Mouse (Mus musculus) thymus, postnatal 4 days (tissue): Measurements from ENCODE around the gene S100pbp.
A peak's percentile ranks its signal among the peaks of the same experiment; 100 is the strongest.

Experiments used
- DNase-seq: peaks from one replicate; pipeline ENCODE4 v3.0.0; 2021

Gene S100pbp

GRCm38 (mm10) chr4:129220376-129221089 is 31.0 kb upstream of the S100pbp start:
- DNase-seq = no peak

GRCm38 (mm10) chr4:129219198-129219597 is 29.7 kb upstream of the S100pbp start:
- DNase-seq = no peak

DNA sequence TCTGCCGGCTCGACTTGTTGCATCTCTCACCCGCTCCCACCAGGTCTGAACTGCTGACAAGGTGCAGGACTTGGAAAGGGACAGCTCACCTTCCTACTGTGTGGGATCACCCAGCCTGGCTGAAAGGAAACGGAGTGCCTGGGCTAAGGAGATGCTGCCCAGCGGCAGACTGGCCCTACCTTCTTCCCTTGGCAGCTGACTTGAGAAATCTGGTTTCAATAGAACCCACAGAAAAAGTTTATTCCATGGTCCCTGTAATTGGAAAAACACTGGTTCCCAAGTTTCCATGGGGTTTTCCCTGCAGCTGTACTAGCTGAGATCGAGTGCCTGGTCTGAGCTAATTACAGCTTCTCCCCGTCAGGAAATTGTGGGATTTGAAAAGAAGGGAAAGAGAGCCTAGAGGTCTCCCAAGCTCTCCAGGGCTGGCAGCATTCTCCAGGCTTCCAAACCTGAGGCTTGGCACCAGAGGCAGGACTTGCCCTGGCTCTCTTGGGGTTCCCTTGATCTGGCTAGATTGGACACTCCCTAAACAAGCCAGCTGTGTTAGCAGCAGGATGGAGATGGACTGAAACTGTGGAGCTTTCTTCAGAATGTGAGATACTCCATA is 29.1 kb upstream of the S100pbp start:
- no peak for DNase-seq

GRCm38 (mm10) chr4:129212486-129212885 is 23.0 kb upstream of the S100pbp start:
- DNase-seq = peak; percentile 58

DNA sequence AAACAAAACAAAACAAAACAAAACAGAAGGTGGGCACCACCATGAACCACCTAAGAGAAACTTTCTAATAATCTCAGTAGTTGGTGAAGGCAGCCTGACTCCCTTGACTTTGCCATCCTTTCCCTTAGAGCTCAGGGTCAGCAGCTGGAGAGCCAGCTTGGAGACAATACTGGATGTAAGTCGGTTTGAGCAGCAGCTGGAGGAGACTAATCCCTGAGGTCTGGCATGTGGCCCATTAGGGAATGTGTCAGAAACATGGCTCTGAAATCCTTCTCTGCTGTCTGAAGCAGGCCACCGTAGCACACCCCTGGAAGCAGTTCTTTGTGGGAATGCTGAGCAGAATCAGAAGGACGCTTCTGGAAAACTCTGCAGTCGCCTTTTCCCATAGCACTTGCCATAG is 21.9 kb upstream of the S100pbp start:
- DNase-seq = no peak

- DNase-seq = no peak
Measured at GRCm38 (mm10) chr4:129209504-129209903, 20.0 kb upstream of the S100pbp start.

GRCm38 (mm10) chr4:129206792-129207191 is 17.3 kb upstream of the S100pbp start:
- no peak for DNase-seq

DNA sequence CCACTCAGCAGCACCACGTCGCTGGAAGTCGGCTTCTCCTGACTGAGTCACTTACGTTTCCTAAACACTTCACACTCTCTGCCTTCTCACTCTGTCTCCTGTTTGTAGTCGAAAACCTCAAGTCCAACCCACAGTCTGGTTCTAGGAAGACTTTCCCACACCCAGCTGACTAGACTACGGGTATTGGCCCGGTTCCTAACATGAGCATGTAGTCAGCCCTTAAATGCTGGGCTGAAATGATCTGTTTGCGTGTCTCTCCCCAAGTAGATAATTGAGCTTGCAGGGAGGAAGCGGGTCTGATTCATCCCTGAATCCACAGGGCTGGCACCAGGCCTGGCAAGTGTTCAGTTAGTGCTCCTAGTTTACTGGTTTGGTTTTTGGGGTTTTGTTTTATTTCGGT is 15.1 kb upstream of the S100pbp start:
- no peak for DNase-seq

GRCm38 (mm10) chr4:129197514-129197913 is 8.0 kb upstream of the S100pbp start:
- no peak for DNase-seq

DNA sequence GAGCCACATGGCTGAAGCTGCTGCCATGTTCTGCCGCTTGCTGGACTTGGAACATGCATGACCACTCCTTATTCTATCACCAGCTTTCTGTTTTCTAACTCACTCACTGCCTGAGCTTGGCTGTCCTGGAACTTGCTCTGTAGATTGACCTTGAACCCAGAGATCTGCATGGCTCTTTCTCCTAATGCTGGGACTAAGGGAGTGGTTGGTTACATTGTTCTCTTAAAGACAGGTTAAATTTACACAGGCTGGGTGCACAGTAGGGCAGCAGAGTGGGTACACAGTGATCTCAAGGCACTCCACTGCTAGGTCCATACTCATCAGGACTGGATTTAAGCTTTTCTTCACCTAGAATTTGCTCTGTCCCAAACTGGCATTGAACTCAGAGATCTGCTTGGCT is 4.8 kb upstream of the S100pbp start:
- no peak for DNase-seq

GRCm38 (mm10) chr4:129191691-129192090 is 2.2 kb upstream of the S100pbp start:
- DNase-seq = no peak

- DNase-seq = peak; percentile 35
Measured at GRCm38 (mm10) chr4:129190538-129190937, 1.0 kb upstream of the S100pbp start.

DNA sequence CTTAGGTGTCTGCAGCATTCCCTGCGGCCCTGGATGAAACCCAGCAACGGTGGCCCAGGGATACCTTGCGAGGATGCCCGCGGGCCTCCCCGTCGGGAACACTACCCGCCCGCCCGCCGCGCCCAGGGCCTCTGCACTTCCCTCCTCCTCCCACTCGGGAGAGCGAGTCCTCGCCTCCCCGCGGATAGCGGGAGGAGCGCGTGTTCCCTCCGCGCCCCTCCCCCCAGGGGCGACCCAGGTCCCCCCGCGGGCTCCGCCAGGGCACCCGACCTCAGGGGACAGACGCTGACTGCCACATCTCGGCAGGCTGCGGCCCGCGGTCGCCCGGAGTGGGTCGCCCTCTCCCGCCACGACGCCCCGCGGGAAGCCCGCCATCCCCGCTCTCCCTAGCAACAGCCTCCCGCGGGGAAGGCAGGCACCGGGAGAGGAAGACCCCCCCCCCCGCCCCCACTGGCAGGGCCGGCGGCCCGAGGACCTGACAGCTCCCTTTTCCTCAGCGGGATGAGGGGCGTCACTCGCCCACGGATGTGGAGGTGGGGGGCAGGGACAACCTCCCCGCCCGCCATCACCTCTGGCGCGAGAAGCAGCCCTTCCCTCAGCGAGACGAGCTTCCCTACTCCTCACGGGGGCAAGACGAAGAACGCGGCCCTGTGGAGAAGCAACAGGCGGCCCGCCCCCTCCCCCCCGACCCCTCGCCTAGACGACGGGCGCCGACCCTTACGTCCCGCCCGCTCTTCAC is 555 bp downstream of the S100pbp start:
- peak; percentile 75 for DNase-seq

GRCm38 (mm10) chr4:129188041-129188659 is 1.4 kb downstream of the S100pbp start:
- no peak for DNase-seq

- no peak for DNase-seq
Measured at GRCm38 (mm10) chr4:129179560-129179959, 10.0 kb downstream of the S100pbp start.

DNA sequence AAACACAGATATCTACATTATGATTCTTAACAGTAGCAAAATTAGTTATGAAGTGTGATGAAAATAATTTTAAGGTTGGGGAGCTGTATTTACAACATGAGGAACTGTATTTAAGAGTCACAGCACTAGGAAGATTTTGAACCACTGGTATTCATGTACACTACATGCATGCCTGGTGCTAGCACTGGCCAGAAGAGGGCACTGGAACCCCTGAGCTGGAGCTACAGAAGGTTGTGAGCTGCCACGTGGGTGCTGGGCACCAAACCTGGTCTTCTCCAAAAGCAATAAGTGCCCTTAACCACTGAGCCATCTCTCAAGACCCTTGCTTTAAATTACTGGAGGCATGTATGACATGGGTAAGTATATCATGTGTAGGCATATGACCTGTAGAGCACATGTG is 17.0 kb downstream of the S100pbp start:
- DNase-seq = peak; percentile 19

- no peak for DNase-seq
Measured at GRCm38 (mm10) chr4:129161581-129162255, 27.8 kb downstream of the S100pbp start.

- DNase-seq = no peak
Measured at GRCm38 (mm10) chr4:129161076-129161475, 28.5 kb downstream of the S100pbp start.

GRCm38 (mm10) chr4:129158549-129158948 is 31.0 kb downstream of the S100pbp start:
- DNase-seq = no peak

- no peak for DNase-seq
Measured at GRCm38 (mm10) chr4:129157541-129157940, 32.0 kb downstream of the S100pbp start.

DNA sequence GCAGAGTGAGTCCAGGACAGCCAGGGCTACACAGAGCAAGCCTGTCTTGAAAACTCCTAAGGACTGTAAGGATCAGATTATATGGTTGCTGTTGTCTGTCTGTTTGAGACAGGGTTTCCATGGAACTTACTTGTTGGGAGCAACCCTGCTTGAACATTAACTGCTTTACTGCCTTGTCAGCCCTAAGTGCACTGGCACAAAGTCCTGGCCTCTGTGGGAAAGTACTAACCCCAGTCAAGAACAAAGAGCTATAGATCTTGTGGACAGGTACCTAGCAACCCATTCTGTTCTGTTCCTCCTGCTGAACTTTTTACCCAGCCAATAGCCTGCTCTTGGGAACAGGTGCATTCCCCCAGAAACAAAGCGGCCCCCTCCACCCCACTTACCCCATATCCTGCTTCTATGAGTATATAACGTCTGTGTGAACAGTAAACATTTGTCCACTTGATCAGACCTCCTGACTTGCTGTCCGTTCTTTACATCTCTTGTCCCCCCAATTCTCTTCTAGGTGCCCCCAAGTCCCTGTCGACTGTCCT is 38.2 kb downstream of the S100pbp start:
- DNase-seq = no peak

- DNase-seq = no peak
Measured at GRCm38 (mm10) chr4:129149321-129149720, 40.2 kb downstream of the S100pbp start.
